Mouse (Mus musculus): ENCODE data around the gene Pigk. TPM values are rescaled to one million over a fixed set of nuclear protein-coding genes. Genes with fewer than 3 reads are reported as not detected.
"Not testable (repeated sequence)": the region's sequence is repeated elsewhere in the genome, so short reads cannot be mapped to it uniquely, and the experiment has no call there.

Gene Pigk
- polyA plus RNA-seq, 1 experiment = 73.2 TPM

DNA sequence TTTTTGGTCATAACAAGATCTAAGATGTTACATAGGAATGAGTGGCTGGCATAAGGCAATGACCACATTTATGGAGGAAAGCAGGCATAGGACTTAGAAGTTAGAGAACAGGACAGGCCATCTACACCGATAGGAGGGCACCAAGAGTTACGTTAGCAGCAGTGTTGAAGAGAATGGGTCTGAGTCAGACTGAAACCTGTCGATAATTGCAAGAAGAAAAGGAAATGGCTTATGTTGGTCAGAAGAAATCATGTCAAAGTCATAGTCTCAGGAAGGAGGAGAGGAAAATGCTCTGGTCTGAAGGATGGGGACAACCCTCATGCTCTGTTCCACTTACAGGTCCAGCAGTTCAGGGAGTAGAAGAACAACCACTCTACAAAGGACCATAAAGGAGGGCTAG lies 18.9 kb upstream of the Pigk start:
- H3K27ac ChIP-seq (ENCODE audit: insufficient read depth, low read length) = no peak overlapping the region
- no peak overlapping the region for H3K4me3 ChIP-seq (ENCODE audit: insufficient read depth, low read length)
- H3K4me1 ChIP-seq (ENCODE audit: control insufficient read depth, insufficient read depth, low read length) = no peaks in the 10 kb centered on the region
- no peak for TF ChIP-seq CTCF (IDR thresholded peaks at IDR 0.05; ENCODE audit: borderline replicate concordance, insufficient read depth, low read length)
- TF ChIP-seq POLR2A (IDR thresholded peaks at IDR 0.05; ENCODE audit: low read depth, low read length) = no peak

DNA sequence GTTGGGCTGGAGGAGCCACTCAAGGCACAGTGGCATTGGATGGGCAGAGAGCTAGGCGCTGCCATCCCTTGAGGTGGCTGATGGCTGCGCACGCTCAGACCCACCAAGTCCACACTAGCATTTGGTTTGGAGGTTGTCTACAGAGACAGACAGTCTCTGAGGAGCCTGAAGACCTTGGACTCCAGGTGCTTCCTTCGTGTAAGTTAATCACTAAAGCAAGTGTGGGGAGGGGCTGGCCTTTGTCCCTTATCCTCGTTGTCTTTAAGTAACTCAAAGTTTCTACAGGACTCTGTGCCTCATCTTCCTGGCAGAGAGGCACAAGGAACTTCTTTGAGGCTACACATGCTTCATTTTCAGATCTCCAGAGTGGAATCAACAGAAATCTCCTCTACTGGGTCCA lies 15.9 kb upstream of the Pigk start:
- H3K4me1 ChIP-seq (ENCODE audit: control insufficient read depth, insufficient read depth, low read length) = no peaks in the 10 kb centered on the region

GRCm38 (mm10) chr3:152699261-152699660 lies 14.6 kb upstream of the Pigk start:
- H3K4me3 ChIP-seq (ENCODE audit: insufficient read depth, low read length) = no peak overlapping the region
- no peaks in the 10 kb centered on the region for H3K4me1 ChIP-seq (ENCODE audit: control insufficient read depth, insufficient read depth, low read length)
- no peak for TF ChIP-seq CTCF (IDR thresholded peaks at IDR 0.05; ENCODE audit: borderline replicate concordance, insufficient read depth, low read length)
- TF ChIP-seq POLR2A (IDR thresholded peaks at IDR 0.05; ENCODE audit: low read depth, low read length) = no peak
- no peak overlapping the region for H3K27ac ChIP-seq (ENCODE audit: insufficient read depth, low read length)

More for the DNA sequence above, 15.9 kb upstream of the Pigk start:
- TF ChIP-seq POLR2A (IDR thresholded peaks at IDR 0.05; ENCODE audit: low read depth, low read length) (no peak), CTCF (IDR thresholded peaks at IDR 0.05; ENCODE audit: borderline replicate concordance, insufficient read depth, low read length) (no peak)
- no peak overlapping the region for H3K27ac ChIP-seq (ENCODE audit: insufficient read depth, low read length)
- no peak overlapping the region for H3K4me3 ChIP-seq (ENCODE audit: insufficient read depth, low read length)

DNA sequence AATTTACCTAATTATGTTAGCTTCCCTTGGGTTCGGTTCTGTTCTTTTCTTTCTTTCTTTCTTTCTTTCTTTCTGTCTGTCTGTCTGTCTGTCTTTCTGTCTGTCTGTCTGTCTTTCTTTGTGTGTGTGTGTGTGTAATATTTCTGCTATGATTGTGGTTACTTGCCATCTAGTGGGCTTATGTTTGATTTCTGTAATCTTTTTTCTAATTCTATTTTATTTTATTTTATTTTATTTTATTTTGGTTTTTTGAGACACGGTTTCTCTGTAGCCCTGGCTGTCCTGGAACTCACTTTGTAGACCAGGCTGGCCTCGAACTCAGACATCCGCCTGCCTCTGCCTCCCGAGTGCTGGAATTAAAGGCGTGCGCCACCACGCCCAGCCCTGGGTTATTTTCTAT lies 12.4 kb upstream of the Pigk start:
- H3K4me1 ChIP-seq (ENCODE audit: control insufficient read depth, insufficient read depth, low read length); H3K4me3 ChIP-seq (ENCODE audit: insufficient read depth, low read length); H3K27ac ChIP-seq (ENCODE audit: insufficient read depth, low read length): not testable (repeated sequence)

- no peak overlapping the region for H3K4me3 ChIP-seq (ENCODE audit: insufficient read depth, low read length)
- H3K27ac ChIP-seq (ENCODE audit: insufficient read depth, low read length) = no peak overlapping the region
- no peak for TF ChIP-seq POLR2A (IDR thresholded peaks at IDR 0.05; ENCODE audit: low read depth, low read length)
- no peaks in the 10 kb centered on the region for H3K4me1 ChIP-seq (ENCODE audit: control insufficient read depth, insufficient read depth, low read length)
Measured at GRCm38 (mm10) chr3:152702274-152702843, 11.5 kb upstream of the Pigk start.

DNA sequence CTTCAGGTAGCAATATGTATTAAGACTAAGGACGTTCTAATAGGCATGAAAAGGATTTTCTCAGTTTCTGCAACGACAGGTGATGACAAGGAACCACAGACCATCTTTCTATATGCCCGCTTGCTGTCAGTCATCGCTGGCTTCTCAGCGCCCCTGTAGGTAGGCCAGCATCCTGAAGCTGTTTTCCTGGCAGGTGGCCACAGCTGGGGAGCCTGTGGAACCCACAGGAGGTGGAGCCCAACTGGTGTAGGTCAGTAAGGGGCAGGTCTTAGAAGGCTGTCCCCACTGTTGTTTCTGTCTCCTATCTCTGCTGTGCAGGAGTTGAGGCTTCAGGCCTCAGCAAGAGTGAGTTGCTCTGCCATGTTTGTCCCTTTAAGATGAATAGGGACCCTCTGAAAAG lies 8.1 kb upstream of the Pigk start:
- Histone ChIP-seq H3K4me3 (ENCODE audit: insufficient read depth, low read length) (no peak overlapping the region), H3K27ac (ENCODE audit: insufficient read depth, low read length) (no peak overlapping the region), H3K4me1 (ENCODE audit: control insufficient read depth, insufficient read depth, low read length) (no peaks in the 10 kb centered on the region)
- no peak for TF ChIP-seq CTCF (IDR thresholded peaks at IDR 0.05; ENCODE audit: borderline replicate concordance, insufficient read depth, low read length)
- no peak for TF ChIP-seq POLR2A (IDR thresholded peaks at IDR 0.05; ENCODE audit: low read depth, low read length)

GRCm38 (mm10) chr3:152706901-152707300 lies 7.0 kb upstream of the Pigk start:
- H3K4me1 ChIP-seq (ENCODE audit: control insufficient read depth, insufficient read depth, low read length) = no peaks in the 10 kb centered on the region
- no peak overlapping the region for H3K4me3 ChIP-seq (ENCODE audit: insufficient read depth, low read length)
- H3K27ac ChIP-seq (ENCODE audit: insufficient read depth, low read length) = no peak overlapping the region
- no peak for TF ChIP-seq CTCF (IDR thresholded peaks at IDR 0.05; ENCODE audit: borderline replicate concordance, insufficient read depth, low read length)
- TF ChIP-seq POLR2A (IDR thresholded peaks at IDR 0.05; ENCODE audit: low read depth, low read length) = no peak

DNA sequence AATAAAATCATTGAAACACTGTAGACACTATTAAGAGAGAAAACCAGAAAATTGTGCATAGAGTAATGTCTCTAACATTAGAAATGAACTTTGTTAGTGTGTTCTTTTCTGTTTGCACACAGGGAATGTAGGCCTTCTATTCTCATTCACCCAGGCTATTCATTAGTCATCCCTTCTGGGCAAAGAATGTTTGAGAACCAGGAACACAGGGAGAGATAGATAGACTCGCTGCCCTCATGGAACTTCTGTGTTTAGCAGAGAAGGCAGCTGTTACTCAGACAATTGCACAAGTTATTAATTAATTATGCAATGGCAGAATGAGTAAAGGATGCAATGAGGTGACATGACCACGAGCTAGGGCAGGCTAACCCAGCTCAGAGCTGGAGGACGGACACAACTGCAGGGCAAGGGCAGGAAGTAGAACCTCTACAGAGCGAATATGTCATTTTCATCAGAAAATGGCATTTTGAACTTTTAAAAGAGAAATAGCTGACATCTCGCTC lies 6.5 kb upstream of the Pigk start:
- Histone ChIP-seq H3K4me3 (ENCODE audit: insufficient read depth, low read length) (no peak overlapping the region), H3K4me1 (ENCODE audit: control insufficient read depth, insufficient read depth, low read length) (no peaks in the 10 kb centered on the region), H3K27ac (ENCODE audit: insufficient read depth, low read length) (no peak overlapping the region)
- no peak for TF ChIP-seq CTCF (IDR thresholded peaks at IDR 0.05; ENCODE audit: borderline replicate concordance, insufficient read depth, low read length)
- no peak for TF ChIP-seq POLR2A (IDR thresholded peaks at IDR 0.05; ENCODE audit: low read depth, low read length)

GRCm38 (mm10) chr3:152709936-152710335 lies 4.0 kb upstream of the Pigk start:
- Histone ChIP-seq H3K4me1 (ENCODE audit: control insufficient read depth, insufficient read depth, low read length) (peaks cover under 1% of the 10 kb centered on the region; the same call in 1 of the 2 replicates), H3K4me3 (ENCODE audit: insufficient read depth, low read length) (no peak overlapping the region), H3K27ac (ENCODE audit: insufficient read depth, low read length) (no peak overlapping the region)
- TF ChIP-seq CTCF (IDR thresholded peaks at IDR 0.05; ENCODE audit: borderline replicate concordance, insufficient read depth, low read length) = no peak
- no peak for TF ChIP-seq POLR2A (IDR thresholded peaks at IDR 0.05; ENCODE audit: low read depth, low read length)

GRCm38 (mm10) chr3:152712957-152713356 lies 943 bp upstream of the Pigk start:
- Histone ChIP-seq H3K4me3 (ENCODE audit: insufficient read depth, low read length) (no peak overlapping the region), H3K27ac (ENCODE audit: insufficient read depth, low read length) (no peak overlapping the region)
- TF ChIP-seq POLR2A (IDR thresholded peaks at IDR 0.05; ENCODE audit: low read depth, low read length) (no peak), CTCF (IDR thresholded peaks at IDR 0.05; ENCODE audit: borderline replicate concordance, insufficient read depth, low read length) (no peak)

DNA sequence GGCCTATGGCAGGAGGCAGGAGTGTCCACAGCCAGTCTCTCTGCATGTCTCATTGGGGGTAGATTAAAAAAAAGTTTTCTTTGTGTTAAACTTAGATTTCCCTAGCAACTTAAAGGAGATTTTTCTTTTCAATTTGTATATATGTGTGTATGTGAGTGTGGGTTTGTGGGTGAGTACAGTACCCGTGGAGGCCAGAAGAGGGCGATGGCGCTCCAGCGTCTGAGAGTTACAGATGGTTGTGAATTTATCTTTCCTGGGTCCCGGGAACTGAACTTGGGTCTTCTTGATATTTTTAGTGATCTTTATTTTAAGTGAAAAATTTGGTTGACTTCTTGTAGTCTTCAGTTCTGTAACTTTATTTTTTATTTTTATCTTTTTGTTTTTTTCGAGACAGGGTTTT lies 7.4 kb downstream of the Pigk start:
- Histone ChIP-seq H3K4me3 (ENCODE audit: insufficient read depth, low read length) (no peak overlapping the region), H3K27ac (ENCODE audit: insufficient read depth, low read length) (no peak overlapping the region), H3K4me1 (ENCODE audit: control insufficient read depth, insufficient read depth, low read length) (no peaks in the 10 kb centered on the region)
- peak; percentile 24; the same call in 1 of the 2 replicates for TF ChIP-seq CTCF (IDR thresholded peaks at IDR 0.05; ENCODE audit: borderline replicate concordance, insufficient read depth, low read length)
- TF ChIP-seq POLR2A (IDR thresholded peaks at IDR 0.05; ENCODE audit: low read depth, low read length) = no peak

More at GRCm38 (mm10) chr3:152712957-152713356, 943 bp upstream of the Pigk start:
- H3K4me1 ChIP-seq (ENCODE audit: control insufficient read depth, insufficient read depth, low read length) = peaks cover 3% of the 10 kb centered on the region; the same call in 1 of the 2 replicates
